Mouse (Mus musculus): ENCODE results near the gene Thbs3.
"Not testable (repeated sequence)": the region's sequence is repeated elsewhere in the genome, so short reads cannot be mapped to it uniquely, and the experiment has no call there.

Thbs3 gene

DNA sequence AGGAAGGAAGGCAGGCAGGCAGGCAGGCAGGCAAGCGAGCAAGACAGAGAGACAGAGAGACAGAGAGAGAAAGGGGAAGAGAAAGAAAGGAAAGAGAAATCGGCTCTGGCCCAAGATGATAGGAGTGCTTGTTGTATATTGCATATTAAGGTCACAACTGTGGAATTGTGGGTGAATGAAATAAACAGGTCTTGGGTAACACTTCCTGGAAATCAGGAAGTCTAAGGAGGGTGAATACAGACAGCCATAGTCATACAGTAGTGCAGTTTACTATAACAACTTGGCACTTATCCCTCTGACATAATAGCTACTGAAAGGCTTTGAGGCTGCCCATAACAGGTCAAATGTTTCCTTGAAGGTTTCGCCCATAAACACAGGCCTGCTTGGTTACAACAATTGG, 15.1 kb upstream of the Thbs3 start:
- DNase-seq = no peak

DNA sequence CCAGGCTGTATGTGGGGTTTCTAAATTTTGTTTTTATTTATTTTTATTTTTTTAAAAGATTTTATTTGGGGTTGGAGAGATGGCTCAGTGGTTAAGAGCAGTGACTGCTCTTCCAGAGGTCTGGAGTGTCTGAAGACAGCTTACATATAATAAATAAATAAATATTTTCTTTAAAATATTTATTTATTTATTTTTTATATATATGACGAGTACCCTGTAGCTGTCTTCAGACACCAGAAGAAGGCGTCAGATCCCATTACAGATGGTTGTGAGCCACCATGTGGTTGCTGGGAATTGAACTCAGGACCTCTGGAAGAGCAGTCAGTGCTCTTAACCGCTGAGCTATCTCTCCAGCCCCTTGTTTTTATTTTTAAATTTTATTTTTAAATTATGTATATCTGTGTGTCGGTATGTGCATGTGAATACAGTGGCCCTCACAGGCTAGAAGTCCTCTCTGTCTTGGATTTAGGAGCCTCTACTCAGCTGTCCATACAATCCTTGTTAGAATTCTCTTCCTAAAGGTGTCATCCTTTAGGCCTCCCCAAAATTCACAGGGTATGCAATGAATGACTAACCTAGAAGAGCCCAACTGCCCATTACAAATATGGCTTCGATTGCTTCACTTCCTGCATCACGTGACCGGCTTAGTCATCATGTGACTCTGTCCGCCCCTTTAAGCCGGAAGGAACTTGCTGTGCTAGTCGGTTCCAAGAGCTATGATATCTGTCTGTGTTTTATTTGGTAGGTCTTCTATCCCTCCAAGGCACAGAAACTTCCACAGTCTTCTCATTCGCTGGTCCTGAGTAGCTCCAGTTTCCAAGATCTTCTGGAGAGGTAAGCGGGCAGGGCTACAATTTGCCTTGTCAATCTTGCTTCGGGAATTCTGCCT, 12.5 kb upstream of the Thbs3 start, which contains the start of gene Gba:
Gene Gba, plus strand, starts transcription at position 676 of the 889 bp plus-strand sequence.
- peak; percentile 97 for DNase-seq

DNA sequence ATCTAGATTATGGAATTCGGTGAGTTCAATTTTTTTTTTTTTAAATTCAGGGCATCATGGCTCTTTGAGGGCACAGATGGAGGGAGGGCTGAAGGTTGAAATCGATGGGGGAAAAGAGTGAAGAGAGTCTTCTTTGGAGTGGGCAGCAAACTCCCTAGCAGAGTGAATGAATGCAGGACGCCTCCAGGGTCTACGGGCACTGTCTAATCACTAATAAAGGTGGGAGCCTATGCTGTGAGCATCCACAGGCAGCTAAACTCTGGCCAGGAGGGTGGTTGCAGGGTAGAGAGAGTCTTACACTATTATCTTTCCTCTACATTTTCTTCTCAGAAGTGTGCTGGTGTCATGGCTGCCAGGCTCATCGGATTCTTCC, 11.9 kb upstream of the Thbs3 start:
- DNase-seq = no peak

DNA sequence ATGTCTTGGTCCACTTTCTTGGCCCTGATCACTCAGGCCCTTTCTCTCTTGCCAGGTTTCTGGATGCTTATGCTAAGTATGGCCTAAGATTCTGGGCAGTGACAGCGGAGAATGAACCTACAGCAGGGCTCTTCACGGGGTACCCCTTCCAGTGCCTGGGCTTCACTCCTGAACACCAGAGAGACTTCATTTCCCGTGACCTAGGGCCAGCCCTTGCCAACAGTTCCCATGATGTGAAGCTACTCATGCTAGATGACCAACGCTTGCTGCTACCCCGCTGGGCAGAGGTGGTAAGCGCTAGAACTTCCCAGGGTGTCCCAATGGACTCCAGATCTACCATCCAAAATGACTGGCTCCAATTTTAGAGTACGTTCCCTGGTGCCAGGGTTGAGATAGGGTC, 8.9 kb upstream of the Thbs3 start:
- DNase-seq = peak; percentile 90

DNA sequence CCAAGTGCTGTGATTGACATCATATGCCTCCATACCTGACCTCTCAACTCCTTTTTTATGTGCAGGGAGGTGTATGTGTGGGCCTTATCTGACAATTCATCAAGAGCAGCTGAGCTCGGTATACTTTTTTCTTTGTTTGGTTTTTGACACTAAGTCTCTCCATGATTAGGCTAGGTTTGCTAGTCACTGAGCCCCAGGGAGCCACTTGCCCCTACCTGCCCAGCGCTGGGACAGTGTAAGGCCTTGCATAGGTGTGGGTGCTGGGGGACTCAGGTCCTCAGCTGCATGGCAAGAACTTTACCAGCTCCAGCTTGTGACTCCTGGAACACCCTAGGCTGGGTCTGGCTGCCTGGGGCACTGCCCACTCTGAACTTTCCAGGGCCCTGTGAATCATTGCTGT, 8.3 kb upstream of the Thbs3 start:
- no peak for DNase-seq

DNA sequence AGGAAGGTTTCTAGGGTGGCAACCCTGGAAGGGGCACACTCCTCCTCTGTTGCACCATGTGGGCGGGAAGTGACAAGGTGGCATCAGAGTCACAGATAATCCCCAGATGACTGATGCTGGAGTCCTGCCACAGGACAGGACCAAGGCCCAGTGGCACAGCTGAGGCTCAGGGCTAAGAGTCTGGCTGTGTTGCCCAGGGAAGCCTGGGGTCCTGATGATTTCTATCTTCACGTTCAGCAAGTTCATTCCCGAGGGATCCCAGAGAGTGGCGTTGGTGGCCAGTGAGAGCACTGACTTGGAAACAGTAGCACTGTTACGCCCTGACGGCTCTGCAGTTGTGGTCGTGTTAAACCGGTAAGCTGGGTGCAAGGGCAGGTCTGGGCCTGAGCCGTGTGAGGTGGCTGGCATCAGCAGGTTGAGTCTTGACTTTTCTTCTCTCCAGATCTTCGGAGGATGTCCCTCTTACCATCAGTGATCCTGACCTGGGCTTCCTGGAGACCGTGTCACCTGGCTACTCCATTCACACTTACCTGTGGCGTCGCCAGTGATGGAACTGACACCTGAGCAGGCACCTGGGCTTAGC, 6.8 kb upstream of the Thbs3 start:
- peak; percentile 88 for DNase-seq

DNA sequence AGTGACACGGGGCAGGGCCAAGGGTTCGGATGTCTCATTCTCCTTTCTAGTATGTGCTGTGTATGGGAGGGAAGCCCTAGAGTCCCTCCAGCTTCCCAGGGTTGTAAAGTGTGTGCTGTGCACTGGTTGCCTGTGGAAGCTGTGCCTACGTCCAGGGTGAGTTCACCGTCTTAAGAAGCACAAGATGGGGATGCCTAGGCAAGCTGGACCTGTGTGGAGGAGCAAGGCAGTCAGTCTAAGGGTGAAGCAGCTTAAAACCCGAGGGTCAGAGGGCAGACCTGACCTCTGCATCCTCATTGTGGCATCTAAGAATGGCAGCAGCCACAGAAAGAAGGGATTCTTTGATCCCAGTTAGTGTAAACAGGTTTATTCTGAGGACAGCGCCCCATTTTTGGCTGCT, 6.2 kb upstream of the Thbs3 start:
- peak; percentile 84 for DNase-seq

DNA sequence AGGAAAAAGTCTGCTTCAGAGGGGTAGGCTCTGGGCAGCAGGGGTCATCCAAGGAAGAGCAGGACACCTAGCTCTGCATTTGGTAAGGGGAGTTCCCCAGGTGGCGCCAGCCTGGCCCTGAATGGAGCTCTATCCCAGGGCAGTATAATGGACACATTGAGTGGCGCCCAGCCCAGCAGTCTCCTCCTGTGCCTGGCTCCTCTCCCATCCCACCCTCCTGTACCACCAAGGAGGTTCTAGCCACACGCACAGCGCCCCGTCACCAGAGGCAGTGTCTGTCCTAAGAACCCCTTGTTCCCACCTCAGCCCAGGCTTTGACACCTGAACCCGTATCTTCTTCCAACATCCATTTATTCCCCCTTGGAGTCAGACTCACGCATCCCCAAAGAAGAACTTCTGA, 5.2 kb upstream of the Thbs3 start:
- DNase-seq = peak; percentile 91

DNA sequence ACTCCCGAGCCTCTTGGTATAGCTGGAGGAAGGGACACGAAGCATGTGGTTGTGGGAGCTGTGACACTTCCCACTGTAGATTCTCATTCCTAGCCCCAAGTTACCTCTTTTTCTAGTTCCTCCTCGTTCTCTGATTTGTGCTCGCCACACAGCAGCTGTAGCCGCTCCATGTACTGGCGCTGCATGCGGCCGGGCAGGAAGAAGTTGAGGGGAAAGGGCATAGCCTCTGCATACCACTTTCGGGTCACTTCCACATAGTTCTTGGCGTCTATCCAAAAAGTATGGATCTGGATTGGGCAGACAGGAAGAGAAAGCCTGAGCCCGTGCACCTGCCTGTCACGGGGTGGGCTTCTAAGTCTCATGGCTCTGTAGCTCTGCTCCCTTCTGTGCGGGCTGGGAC, 4.8 kb upstream of the Thbs3 start:
- DNase-seq = peak; percentile 95

DNA sequence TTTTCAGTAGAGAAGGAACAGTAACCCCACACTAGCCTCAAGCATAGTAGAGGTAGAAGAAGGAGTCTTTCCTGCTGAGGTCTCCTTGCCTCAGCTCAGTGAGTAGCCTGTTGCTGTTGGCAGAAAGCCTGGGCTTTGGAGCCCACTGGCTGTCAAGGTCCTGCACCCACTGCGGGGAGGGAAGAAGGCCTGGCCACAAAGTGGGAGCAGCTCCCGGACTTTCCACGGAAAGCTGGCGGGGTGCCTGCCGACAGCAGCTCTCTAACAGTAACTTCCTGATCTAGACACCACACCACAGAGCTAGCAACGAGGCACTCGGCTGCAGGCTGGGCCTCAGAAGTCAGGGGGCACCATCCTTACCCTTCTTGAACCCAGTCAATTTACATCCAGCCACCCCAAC, 4.2 kb upstream of the Thbs3 start:
- DNase-seq = peak; percentile 96

DNA sequence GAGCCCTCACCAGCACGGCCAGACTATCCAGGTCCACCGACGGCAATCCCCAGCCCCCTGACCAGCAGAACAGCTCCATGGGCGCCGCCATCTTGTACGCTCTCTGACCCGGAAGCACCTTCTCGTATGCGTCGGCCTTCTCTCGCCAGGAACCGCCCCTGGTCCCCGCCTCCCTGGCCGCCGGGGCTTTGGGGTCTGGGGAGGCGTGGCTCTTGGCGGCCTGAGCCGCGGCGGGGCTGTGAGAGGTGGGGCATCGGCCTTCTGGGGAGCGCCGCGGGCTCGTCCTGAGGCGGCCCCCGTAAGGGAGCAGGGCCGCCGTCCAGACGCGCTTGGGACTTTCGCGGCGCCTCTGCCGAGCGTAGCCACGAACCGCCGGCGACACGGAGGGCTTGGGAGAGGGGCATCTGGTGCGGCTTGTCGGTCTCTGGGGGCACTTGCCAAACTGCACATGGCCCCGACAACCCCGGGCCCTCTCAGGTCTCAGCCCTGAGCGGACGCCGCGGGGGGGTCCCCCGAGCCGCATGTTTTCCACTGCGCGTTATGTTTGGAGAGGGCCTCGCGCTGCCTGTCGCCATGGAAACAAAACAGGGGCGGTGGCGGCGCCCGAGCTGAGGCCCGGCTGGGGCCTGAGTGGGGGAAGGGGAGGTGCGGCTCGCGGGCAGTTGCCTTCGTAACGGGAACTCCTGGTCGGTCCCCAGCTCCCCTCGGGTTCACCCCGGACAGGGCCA, 1.0 kb upstream of the Thbs3 start:
- peak; percentile 100 for DNase-seq

DNA sequence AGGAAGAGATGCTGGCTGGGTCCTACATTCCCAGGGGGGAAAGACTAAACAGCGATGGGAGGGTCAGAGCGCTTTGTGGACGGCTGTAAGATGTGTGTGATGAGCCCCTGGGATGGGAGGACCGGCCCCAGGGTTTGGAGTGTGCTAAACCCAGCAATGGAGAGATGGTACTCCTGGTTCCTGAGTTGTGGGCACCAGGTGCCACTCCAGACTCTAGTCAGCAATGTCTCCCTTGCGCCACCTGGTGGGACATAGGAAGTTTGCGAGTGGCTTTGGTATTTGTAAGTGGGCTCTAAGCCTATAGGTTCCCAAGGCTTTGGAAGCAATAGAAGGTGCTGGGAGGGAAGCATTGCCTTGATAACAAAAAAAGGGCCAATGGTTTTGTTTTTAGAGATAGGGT, 873 bp downstream of the Thbs3 start:
- DNase-seq = peak; percentile 98

DNA sequence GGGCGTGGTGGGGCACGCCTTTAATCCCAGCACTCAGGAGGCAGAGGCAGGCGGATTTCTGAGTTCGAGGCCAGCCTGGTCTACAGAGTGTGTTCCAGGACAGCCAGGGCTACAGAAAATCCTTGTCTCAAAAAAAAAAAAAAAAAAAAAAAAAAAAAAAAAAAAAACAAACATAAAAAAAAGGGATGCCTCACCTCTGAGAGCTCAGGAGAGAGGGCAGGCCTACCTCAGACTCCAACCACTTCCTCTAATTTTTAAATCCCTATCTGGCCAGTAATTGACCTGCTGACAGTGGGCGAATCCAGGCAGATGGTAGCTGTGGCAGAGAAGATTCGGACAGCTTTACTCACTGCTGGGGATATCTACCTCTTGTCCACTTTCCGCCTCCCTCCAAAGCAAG, 1.4 kb downstream of the Thbs3 start:
- DNase-seq = not testable (repeated sequence)

DNA sequence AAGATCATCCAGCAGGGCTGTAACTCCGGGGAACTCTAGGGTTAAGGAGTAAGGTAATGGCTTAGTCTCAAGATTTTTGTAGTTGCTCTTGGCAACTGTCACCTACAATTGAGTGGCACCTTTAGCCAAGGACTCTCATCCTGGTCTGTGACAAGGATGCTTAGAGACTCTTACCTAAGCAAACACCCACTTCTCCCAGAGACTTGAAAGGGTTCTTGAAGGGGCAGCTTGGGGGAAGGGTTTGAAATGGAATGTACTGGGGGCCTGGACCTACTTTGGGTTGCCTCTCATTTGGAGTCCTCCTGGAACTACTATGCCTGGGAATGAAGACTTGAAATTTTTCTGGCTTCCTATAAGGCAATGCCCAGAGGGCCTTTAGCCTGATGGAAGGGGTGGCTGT, 3.3 kb downstream of the Thbs3 start:
- no peak for DNase-seq

DNA sequence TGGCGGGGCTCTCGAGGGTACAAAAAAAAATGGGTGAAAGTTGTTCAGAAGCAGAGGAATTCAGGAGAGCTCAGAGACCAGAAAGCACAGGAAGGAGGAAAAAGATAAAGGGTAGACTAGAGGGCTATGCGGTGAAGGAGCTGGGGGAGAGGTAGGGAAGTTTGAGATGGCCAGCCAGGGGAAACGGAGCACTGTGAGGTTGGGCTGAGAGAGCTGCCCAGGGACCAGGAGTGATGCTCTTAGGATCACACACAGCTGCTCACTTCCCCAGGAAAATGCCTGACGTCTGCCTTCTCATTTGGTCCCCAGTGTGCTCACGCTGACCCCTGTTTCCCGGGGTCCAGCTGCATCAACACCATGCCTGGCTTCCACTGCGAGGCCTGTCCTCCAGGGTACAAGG, 4.6 kb downstream of the Thbs3 start:
- DNase-seq = no peak

DNA sequence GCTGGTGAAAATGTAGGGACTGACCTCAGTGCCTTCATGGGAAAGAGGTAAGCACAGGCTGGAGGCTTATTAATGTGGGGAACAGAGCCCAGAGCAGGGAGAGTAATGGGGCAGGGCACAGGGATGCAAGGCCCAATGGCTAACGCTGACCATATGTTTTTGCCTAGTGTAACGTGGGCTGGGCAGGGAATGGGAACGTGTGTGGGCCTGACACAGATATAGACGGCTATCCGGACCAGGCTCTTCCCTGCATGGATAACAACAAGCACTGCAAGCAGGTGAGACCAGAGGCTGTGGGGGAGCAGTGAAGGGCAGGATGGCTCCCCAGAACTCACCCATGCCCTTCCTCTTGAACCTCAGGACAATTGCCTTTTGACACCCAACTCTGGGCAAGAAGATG, 6.2 kb downstream of the Thbs3 start:
- DNase-seq = no peak

DNA sequence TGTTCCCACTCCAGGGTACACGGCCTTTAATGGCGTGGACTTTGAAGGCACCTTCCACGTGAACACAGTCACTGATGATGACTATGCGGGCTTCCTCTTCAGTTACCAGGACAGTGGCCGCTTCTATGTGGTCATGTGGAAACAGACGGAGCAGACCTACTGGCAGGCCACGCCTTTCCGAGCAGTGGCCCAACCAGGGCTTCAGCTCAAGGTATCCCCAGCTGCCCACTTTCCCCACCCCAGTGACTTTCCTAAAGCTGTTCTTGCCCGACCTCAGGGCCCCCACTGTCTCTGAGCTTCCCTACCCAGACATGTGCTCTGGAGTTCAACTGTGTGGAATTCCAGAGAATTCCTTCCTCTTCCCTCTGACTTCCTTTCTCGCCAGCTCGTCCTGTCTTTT, 9.8 kb downstream of the Thbs3 start:
- DNase-seq = no peak

DNA sequence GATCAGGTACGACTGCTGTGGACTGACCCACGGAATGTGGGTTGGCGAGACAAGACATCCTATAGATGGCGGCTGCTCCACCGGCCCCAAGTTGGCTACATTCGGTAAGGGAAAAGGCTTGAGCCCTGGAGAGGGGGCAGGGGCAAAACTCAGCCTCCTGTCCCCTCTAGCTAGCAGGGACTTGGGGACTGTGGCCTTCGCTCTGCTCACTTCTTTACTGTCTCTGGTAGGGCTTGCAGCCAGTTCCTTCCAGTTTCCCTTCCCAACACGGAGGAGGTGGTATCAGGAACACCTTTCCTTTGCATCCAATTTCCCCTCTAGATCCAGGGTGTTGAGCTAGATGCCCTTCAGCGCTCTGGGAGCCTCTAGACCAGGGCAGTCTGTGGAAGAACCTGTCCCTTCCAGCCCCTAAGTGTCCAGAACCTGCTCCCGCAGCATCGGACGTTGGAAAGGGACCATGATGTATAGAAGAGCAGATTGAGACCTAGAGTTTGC, 10.4 kb downstream of the Thbs3 start:
- DNase-seq = no peak

DNA sequence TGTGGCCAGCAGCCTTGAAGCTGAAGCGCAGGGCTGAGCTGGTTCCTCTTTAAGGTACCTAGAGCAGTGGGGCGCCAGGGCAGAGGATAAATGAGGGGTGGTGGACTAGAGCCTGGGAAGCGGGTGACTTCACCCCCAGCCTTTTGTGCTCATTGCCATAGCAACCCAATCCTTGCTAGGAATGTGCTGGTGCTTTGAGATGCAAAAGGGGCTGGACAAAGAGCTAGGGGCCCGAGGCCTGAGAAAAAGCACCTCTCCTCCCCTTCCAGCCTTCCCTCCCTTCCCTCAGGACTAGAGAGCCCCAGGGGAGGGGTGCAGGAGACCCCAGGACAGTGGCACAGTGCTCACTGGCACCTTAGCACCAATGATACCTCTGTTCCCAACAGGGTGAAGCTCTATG, 10.9 kb downstream of the Thbs3 start:
- DNase-seq = no peak

DNA sequence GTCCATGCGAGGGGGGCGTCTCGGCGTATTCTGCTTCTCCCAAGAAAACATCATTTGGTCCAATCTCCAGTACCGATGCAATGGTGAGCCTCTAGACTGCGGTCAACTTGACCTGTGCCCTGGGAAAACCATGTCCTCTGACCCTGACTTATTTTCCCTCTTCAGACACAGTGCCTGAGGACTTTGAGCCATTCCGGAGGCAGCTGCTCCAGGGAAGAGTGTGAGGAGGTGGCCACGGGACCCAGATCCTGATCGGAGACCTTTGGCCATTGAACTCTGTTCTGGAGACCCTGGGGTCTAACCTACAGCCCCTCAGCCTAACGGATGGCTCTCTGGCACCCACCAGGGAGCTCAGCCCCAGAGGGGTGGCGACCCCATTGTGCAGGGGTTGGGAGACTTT, 11.4 kb downstream of the Thbs3 start:
- no peak for DNase-seq

DNA sequence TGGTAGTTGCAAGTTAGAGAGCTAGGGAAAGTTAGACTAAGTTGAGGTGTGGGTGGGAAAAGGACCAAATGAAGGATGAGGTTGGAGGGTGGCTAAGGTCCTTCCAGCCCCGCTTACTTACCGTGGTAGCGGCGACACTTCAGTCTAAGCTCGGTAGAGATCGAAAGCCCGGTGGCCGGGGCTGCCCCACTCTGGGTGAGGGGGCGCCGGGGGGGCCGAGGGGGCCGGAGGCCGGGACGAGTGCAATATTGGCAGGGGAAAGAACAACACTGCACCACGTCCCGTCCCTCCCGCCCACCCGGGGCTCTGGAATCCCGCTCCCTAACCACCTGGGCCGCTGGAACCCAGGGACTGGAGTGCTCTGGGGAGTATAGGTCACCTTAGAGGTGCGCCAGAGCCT, 11.9 kb downstream of the Thbs3 start, which contains the start of gene Mtx1:
Gene Mtx1, minus strand, starts transcription at position 189 of the 400 bp plus-strand sequence.
- no peak for DNase-seq

DNA sequence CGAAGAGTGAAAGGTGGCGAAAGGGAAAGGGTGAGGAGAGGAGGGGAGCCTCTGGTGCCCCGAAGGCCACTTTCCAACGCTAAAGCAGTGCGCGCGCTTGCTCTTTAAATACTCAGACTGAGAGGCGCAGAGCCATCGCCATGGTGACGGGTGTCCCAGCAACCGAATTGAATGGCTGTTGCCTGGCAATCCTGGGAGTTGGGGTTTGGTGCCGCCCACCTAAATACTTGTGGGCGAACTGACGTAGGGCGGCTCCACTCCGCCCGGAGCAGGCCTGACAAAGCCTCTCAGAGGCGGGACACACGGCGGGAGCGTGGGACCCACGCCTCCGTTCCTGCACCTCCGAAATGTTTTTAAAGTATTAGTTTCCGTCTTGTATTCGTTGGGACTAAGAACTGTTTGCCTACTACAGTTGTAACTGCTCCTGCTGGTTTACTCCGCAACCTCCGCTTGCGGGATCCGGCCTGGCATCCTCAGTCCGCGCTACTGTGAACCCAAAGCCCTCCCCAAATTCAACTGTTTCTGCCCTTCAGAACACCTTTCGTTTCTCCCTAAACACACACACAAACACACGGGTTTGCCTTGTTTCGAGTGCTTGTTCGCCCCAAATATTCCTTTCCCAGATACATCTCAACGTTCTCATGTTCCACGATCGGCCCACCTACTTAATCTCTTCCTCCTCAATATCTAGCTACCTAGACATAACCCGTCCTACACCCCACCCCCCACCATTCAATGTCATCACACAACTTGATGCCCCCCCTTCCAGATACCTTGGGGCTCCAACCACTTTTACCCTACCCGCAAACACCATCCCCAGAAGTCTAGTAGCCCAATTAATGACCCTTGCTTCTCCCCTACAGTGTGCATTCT, 12.6 kb downstream of the Thbs3 start:
- peak; percentile 99 for DNase-seq

DNA sequence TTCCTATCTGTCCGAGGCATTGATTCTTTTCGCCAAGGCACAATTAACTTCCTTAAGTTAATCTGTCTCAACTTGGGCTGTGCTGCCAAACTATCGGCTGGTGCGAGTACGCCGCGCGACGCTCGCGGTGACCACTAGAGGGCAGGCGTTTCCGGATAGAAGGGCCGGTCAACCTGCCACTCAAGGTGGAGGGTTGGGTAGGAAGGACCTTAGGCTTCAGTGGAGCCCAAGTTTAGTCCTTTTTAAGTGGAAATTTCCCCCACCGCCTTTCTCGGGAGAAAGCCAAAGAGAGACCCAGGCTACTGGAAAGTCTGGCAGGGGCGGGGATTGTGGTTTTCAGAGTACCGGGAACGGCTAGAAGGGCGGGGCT, 13.2 kb downstream of the Thbs3 start:
- DNase-seq = peak; percentile 99
